Mouse (Mus musculus): Measurements from ENCODE around the gene Prss23.

Prss23 gene

DNA sequence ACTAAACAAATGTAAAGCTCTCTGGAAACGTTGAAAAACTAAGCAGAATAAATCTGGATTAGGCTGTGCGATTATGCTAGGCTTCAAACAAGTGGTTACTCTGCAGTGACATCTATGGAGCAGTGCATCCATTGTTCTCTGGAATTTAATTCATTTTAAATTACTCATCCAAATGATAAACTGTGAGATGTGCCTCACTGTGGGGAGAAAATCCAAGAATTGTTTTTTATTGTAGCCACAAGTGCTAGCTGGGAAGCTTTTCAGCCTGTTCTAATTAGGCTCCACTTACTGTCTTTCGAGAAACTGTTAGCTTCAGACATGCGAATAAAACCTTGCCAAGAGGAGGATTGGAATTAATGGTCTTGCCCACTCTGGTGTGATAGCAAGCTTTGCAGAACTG lies 18.3 kb downstream of the Prss23 start:
- DNase-seq (ENCODE audit: low read depth), result no peak

DNA sequence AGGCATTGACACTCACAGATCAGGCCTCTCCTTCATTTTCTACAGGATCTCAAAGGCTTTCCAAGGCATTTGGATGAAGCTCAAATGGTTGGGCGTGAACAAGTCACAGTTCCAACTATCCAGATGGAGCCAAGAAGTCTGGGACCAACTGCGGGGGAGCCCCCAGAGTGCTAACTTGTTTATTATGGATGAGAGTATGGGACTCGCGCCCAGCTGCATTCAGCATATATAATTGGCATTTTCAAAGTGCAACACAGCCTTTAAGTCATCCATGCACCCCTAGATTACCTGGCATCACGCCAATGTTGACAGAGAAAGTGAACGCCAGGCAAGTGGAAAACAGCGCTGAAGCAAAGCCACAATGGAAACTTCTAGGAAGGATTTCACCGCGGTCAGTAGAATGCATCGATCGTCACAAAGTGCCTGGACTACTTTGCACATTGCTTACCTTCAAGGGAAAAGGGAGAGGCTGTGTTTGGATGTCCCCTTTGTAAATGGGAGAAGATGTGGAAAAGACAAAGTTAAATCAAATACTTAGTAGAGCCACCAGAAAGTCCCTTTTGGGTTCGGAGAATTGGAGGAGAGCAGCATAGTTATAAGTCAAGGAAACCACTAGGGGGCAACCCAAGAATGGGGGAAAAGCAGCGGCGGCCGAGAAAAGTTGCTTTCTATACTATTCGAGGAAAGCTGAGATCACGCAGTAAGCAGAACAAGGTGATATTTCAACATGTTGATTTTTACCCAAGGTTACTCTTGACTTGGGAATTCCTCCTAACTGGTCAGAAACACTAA lies 27.3 kb downstream of the Prss23 start:
- DNase-seq (ENCODE audit: low read depth), result peak; percentile 60

DNA sequence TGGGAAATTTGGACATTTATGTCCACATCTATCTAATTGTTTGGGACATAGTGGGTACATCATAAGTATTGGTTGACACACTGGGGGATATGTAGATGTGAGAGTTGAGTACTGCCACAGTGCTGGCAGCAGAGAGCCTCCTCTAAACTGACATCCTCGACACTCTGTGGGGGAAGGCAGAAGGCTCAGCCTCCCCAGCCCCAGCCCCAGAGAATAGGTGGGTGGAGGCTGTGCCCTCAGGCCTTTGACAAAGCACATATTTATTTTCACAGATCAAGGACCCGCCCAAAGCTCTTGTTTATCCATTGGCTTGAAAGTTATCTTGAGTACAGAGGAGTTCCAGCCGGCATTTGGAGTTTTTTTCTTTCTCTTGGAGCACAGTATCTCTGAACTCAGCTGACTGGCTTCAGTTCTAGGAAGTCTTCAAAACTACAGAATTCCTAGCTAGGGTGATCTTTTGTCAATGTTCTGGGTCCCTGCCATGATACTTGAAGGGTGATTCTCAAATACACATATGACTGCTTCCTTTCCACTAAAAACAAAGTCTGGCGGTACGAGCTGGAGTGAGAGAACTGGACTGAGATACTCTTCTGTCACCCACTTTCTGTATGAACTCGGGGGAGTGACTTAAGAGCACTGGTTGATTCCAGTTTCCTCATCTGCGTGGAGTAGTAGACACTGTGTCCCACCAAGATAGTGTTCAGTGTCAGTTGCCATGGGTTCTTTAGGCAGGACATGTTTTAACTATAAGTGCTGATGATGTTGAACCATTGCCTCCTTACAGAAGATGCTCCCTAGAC lies 43.0 kb downstream of the Prss23 start:
- no peak for DNase-seq (ENCODE audit: low read depth)

DNA sequence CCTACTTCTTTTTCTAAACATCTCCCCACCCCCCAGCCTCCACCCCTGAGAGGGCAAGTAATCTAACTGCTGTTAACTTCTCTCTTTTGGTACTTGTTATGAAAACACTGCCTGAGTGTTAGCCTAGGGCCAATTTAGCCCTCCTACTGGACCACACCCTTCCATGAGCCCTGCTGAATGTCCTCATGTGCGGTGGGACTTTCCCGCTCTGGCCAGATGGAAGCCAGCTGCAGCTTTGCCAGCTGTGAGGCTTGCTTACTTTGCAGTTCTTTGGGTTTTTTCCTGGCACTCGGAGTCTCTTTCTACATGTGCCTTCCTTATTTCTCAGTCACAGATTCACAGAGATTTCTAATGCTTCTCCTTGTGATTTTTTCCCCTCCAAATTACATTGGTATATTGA lies 45.3 kb downstream of the Prss23 start:
- DNase-seq (ENCODE audit: low read depth), result no peak

DNA sequence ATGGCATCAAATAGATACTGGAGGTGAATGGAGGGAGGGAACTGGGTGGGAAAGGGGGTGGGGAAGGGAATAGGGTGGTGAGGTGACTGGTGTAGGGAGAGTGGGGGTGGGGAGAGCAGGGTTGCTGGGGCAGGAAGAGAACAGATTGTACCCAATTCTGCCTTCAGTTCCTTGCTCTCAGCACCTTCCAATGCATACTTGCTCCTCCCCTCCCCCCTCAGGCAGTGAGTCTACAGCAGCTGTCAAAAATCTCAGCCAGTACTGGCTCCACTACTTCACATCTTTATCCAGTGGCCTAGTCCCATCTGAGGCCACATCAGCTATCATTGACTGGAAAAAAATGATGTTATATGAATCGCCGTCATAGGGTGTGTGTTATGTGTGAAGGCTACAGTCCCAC lies 48.5 kb downstream of the Prss23 start:
- DNase-seq (ENCODE audit: low read depth), result no peak

DNA sequence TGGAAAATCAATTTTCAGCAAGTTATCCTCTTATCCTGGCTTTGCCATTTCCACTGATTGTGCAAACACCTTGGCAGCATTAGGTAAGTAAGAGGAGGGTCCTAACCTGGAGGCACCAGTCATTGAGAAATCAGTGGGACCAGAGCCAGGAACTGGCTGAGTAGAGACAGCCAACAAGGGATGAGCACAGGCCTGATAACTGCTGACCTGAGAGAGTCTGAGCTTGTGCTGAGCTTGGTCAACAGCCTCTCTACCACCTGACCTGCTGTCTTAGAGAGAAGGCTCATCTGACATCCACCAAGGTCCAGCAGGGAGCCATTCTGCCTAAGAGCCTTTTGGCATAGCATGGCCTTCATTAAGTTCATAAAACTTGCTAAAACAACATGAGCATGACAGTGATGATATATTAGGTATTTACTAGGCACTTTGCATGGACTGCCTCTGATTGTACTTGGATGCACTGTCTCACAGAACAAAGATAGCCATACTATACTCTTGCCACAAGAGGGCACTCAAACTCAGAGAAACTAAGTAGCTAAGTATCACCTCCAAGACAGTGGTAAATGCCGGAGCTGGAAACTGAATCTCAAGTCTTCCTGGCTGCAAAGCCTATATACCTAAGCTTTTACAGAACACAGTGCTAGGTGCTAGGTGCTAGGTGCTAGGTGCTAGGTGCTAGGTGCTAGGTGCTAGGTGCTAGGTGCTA lies 49.5 kb downstream of the Prss23 start:
- DNase-seq (ENCODE audit: low read depth), result peak; percentile 74

DNA sequence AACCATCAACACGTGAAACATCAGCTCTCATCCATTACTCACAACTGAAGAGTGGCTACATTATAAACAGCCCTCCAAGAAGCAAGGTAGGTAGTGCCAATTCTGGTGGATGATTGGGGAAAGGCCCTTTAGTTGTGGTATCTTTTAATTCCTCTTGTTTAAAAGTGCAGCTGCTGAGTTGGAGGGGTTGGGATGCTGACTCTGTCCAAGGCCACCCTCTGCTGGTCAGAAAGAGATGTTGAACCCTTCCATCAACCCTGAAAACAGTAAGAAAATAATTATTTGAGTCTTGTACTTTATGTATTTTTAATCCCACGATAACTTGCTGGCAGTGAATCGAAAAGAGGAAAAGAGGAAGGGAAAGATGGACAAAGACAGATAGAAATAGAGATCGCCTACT lies 53.5 kb downstream of the Prss23 start:
- peak; percentile 40 for DNase-seq (ENCODE audit: low read depth)

DNA sequence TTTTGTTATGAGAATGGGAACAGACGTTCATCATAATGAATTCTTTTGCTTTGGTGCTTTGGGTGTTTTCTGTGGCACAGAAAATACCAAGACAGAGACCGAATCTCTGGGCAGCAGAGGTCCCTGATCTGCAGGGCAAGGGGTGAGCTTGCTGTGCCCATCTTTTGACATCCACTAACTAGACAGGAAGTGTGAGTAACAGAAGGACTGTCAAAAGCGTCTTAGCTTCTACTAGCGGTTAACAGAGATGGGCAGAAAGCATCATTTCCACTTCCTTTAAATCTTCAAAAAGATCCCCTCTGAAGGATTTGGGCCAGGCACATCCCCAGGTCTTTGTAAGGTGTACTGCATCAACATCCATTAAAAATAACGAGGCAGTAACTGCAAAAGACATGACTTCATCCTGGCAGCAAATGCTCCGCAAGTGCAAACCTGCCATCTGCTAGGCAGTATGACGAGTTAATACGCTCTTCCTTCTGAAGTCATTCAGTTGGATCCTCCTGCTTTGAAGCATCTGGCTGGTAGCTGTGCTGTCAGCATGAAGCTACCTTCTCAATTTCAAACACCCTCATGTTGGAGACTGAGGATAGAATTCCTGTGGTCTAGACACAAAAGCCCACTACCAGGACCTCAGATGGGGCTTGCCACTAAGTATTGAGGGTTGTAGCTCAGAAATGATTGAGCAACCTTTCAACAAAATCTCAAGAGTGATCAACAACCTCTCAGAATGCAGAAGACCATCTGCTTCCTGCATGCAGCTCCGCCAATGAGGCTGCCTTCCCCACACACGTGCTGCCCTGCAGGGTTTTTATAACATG lies 63.0 kb downstream of the Prss23 start:
- DNase-seq (ENCODE audit: low read depth), result peak; percentile 20

DNA sequence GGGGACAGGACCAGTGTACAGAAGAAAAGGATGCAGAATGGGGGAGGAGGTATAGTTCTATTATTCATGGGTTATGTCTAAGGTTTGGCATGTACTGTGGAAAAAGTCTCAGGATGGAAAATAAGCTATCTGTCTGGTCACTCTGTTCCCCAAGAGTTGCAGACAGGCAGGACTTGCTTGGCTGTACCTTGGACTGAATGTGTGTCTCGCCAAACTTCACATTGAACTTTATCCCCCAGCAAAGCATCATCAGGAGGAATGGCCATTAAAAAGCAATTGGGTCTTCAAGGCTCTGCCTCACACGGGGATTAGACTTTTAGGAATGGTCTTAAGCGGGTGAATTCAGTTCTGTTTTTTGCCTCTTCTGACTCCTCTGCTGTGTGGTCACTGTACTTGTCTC lies 63.7 kb downstream of the Prss23 start:
- no peak for DNase-seq (ENCODE audit: low read depth)

DNA sequence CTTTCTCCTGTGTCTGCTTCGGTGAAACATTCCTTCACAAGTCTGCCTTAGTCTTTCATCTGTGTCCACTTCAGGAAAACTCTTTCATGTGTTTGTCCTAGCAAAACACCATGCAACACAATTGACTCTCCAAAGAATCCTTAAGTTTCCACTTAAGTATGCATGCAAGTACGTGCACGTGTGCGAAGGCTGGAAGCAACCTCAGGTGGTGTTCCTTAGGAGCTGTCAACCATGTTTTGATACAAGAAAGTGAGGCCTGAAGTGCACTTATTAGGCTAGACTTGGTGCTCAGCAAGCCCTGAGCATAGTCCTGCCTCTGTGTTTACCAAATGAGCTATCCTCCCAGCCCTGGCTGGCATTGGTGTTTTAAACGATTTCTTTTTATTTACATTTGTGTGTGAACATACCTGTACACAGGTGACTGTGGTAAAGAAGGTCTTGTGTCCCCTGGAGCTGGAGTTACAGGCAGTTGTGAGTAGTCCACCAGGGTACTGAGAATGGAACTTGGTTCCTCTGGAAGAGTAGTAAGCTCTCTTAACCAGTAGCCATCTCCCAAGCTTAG lies 64.3 kb downstream of the Prss23 start:
- no peak for DNase-seq (ENCODE audit: low read depth)

DNA sequence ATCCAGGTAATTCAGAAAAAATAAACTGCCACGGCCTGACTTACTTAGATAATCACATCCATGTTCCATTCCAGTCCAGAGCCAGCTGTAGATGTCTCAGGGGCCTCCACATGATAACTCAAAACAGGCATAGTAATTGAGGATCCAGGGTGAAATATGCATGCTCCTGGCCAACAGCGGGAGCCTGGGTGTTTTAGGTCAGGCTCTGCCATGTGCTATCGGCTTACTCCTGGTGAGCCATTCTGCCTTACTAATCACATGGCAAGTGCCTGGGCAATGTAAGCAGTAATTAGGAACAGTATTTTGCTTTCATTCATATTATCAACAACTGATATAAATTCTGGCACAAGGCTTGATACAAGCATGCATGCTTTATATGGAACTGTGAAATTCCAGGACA lies 65.6 kb downstream of the Prss23 start:
- no peak for DNase-seq (ENCODE audit: low read depth)

DNA sequence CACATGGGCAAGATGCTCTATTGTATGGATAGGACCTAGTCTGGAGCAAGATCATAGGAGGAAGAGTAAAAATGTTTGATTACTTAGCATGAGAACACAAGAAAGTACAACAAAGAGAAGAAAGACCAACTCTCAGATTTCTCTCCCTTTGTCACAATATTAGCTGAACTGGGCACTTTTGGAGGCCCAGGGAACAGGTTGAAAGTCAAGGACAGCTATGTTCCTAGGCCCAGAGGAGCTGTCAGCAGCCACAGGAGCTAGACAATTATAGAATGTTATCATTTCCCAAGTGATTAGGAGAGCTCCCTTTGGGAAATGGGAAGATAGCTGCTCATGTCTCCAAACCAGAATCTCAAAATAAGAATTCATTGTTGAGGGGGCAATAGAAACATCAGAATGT lies 66.1 kb downstream of the Prss23 start:
- no peak for DNase-seq (ENCODE audit: low read depth)

DNA sequence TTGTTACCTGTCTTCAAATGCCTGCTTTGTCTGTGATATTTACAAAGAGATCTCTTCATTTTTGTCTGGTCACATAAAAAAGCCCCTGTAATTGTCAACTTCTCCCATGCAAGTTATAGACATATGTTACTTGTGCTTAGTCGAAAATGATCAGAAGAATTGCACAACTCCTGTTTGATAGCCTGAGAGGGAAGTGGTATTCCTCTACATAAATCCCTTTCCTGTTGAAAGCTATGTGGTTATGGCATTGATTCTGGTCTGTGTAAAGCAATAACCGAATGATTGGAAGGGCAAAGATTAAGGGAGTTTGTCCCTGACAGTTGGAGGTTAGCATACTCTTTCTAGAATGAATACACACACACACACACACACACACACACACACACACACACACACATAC lies 67.3 kb downstream of the Prss23 start:
- DNase-seq (ENCODE audit: low read depth), result peak; percentile 16

Measured in 416B (cell line).